ENCODE assay signal across 9 mouse cellular contexts in the genomic region with DNA sequence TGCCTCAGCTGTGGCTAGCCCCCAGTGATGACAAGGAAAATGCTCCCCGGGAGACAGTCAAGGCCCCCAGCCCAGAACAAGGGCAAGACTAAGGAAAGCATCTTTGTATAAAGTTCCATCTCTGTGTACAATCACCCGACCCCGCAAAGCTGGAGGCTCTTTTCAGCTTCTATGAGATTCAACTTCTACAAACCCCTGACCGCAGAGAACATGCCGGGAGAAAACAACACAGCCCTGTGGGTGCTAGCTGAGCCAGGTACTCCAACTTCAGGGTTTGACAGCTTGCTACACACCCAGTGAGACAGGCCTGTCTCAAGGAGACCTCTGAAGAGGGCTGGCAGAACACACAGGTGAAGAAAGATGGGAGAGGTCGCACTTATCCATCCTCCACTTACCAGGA.
DNase-seq lines count a peak whose midpoint lies in the region; ATAC-seq lines count a peak whose summit lies in the region.
"Had no signal": no experiment of that assay in that cellular context is flagged by ENCODE, and none has a peak within 500 bp of the region (broad histone marks: within the 10 kb centered on the region; RNA-seq: fewer than 3 reads in every experiment).

No protein-coding gene starts in this region.

- H3K27ac ChIP-seq in liver, embryonic 11.5 days (ENCODE audit: low read depth, low read length) = no peak overlapping the region
- no peak overlapping the region for H3K27ac ChIP-seq in forebrain, embryonic 14.5 days (ENCODE audit: low read depth, low read length)
- no peak overlapping the region for H3K27ac ChIP-seq in hindbrain, embryonic 16.5 days (ENCODE audit: low read depth, low read length)
- no peak overlapping the region for H3K27ac ChIP-seq in neural tube, embryonic 14.5 days (ENCODE audit: low read depth, low read length)
- H3K27ac ChIP-seq: liver, embryonic 13.5 days had no signal

- H3K4me1 ChIP-seq in liver, embryonic 11.5 days (replicated peaks; ENCODE audit: control insufficient read depth, insufficient read depth, low read length) = 0 out of 2 replicates have a peak, but pooled peaks cover 2% of the 10 kb centered on the region
- peaks cover 9% of the 10 kb centered on the region; the same call in 1 of the 2 replicates for H3K4me1 ChIP-seq in forebrain, embryonic 14.5 days (ENCODE audit: control insufficient read depth, insufficient read depth, low read length)
- peaks cover 25% of the 10 kb centered on the region for H3K4me1 ChIP-seq in hindbrain, embryonic 16.5 days (ENCODE audit: control insufficient read depth, insufficient read depth, low read depth, low read length)
- H3K4me1 ChIP-seq in neural tube, embryonic 14.5 days (ENCODE audit: control insufficient read depth, insufficient read depth, low read length) = peaks cover 14% of the 10 kb centered on the region
- H3K4me1 ChIP-seq: liver, embryonic 13.5 days had no signal

- H3K9ac ChIP-seq in liver, embryonic 11.5 days (ENCODE audit: low read depth, low read length) = no peak overlapping the region
- H3K9ac ChIP-seq in forebrain, embryonic 14.5 days (ENCODE audit: low read length) = peak overlapping the region; percentile 65
- H3K9ac ChIP-seq in hindbrain, embryonic 16.5 days (ENCODE audit: low read depth, low read length) = peak overlapping the region; percentile 74
- H3K9ac ChIP-seq in neural tube, embryonic 14.5 days (replicated peaks; ENCODE audit: low read depth, low read length) = no peak overlapping the region; the same call in 1 of the 2 replicates
- H3K9ac ChIP-seq: liver, embryonic 13.5 days had no signal

- no peaks in the 10 kb centered on the region for H3K36me3 ChIP-seq in liver, embryonic 11.5 days (ENCODE audit: control insufficient read depth, insufficient read depth, low read length)
- H3K36me3 ChIP-seq in forebrain, embryonic 14.5 days (ENCODE audit: control insufficient read depth, insufficient read depth, low read length) = no peaks in the 10 kb centered on the region
- no peaks in the 10 kb centered on the region for H3K36me3 ChIP-seq in hindbrain, embryonic 16.5 days (ENCODE audit: control insufficient read depth, insufficient read depth, low read length)
- H3K36me3 ChIP-seq in neural tube, embryonic 14.5 days (ENCODE audit: control insufficient read depth, insufficient read depth, low read length) = no peaks in the 10 kb centered on the region
- H3K36me3 ChIP-seq: liver, embryonic 13.5 days had no signal

- no peak for DNase-seq in liver, embryonic 11.5 days (ENCODE audit: low spot score)
- DNase-seq in liver = no peak
- no peak for DNase-seq in forebrain, embryonic 14.5 days (ENCODE audit: low spot score)
- DNase-seq in embryo, embryonic 11 days = no peak
- DNase-seq in adrenal gland, postnatal 25 days = no peak
- DNase-seq: liver, embryonic 13.5 days had no signal

- no peak for ATAC-seq in liver, embryonic 11.5 days (replicated peaks; ENCODE audit: low FRiP score)
- ATAC-seq in forebrain, embryonic 14.5 days = no peak
- no peak for ATAC-seq in hindbrain, embryonic 16.5 days
- ATAC-seq in neural tube, embryonic 14.5 days (ENCODE audit: low read depth) = no peak
- ATAC-seq in megakaryocyte-erythroid progenitor cell, adult 5-6 weeks (replicated peaks; ENCODE audit: low FRiP score, low TSS enrichment, poor library complexity, severe bottlenecking) = no peak

- 69% methylated on average over 6 of the region's 6 CpGs for WGBS in liver, embryonic 11.5 days
- 50% methylated on average over 6 of the region's 6 CpGs for WGBS in forebrain, embryonic 14.5 days
- 56% methylated on average over 6 of the region's 6 CpGs for WGBS in hindbrain, embryonic 16.5 days
- 67% methylated on average over 6 of the region's 6 CpGs for whole genome bisulfite sequencing in neural tube, embryonic 14.5 days

- no peaks in the 10 kb centered on the region for H3K9me3 ChIP-seq in liver, embryonic 11.5 days (ENCODE audit: control insufficient read depth, low read length)
- H3K9me3 ChIP-seq in forebrain, embryonic 14.5 days (replicated peaks; ENCODE audit: control insufficient read depth, low read length) = no peaks in the 10 kb centered on the region
- no peaks in the 10 kb centered on the region for H3K9me3 ChIP-seq in hindbrain, embryonic 16.5 days (ENCODE audit: control insufficient read depth, low read length)
- no peaks in the 10 kb centered on the region for H3K9me3 ChIP-seq in neural tube, embryonic 14.5 days (ENCODE audit: control insufficient read depth, low read length)
- H3K9me3 ChIP-seq: liver, embryonic 13.5 days had no signal

- H3K27me3 ChIP-seq in liver, embryonic 11.5 days (replicated peaks; ENCODE audit: control insufficient read depth, insufficient read depth, low read length) = no peaks in the 10 kb centered on the region
- H3K27me3 ChIP-seq in forebrain, embryonic 14.5 days (replicated peaks; ENCODE audit: control insufficient read depth, insufficient read depth, low read length) = no peaks in the 10 kb centered on the region
- H3K27me3 ChIP-seq in hindbrain, embryonic 16.5 days (replicated peaks; ENCODE audit: control insufficient read depth, insufficient read depth, low read length) = no peaks in the 10 kb centered on the region
- H3K27me3 ChIP-seq in neural tube, embryonic 14.5 days (ENCODE audit: control insufficient read depth, insufficient read depth, low read length) = no peaks in the 10 kb centered on the region
- H3K27me3 ChIP-seq: liver, embryonic 13.5 days had no signal

- peak overlapping the region; percentile 18 for H3K4me2 ChIP-seq in liver, embryonic 11.5 days
- peak overlapping the region; percentile 52 for H3K4me2 ChIP-seq in forebrain, embryonic 14.5 days (ENCODE audit: low read length)
- peak overlapping the region; percentile 72 for H3K4me2 ChIP-seq in hindbrain, embryonic 16.5 days (ENCODE audit: low read length)
- peak overlapping the region; percentile 47; the same call in 1 of the 2 replicates for H3K4me2 ChIP-seq in neural tube, embryonic 14.5 days (ENCODE audit: low read depth, low read length)

- H3K4me3 ChIP-seq in liver, embryonic 11.5 days (ENCODE audit: low read depth, low read length) = no peak overlapping the region
- peak overlapping the region; percentile 29 for H3K4me3 ChIP-seq in forebrain, embryonic 14.5 days (ENCODE audit: low read depth, low read length)
- peak overlapping the region; percentile 47 for H3K4me3 ChIP-seq in hindbrain, embryonic 16.5 days (ENCODE audit: low read length)
- no peak overlapping the region for H3K4me3 ChIP-seq in neural tube, embryonic 14.5 days (ENCODE audit: low read depth, low read length)
- H3K4me3 ChIP-seq: liver, embryonic 13.5 days had no signal

Comparison
In these comparisons a context has a peak if more than half of its experiments do, and no peak if none do; other contexts are left out.
1. H3K4me2 ChIP-seq: peak in every context shown above with its lines; median percentile 72 in hindbrain, embryonic 16.5 days; 52 in forebrain, embryonic 14.5 days; 47 in neural tube, embryonic 14.5 days; 18 in liver, embryonic 11.5 days.
2. H3K4me3 ChIP-seq: peak in forebrain, embryonic 14.5 days (single experiment) and hindbrain, embryonic 16.5 days (single experiment); none in liver, embryonic 11.5 days (single experiment) and neural tube, embryonic 14.5 days (single experiment).
3. H3K9ac ChIP-seq: peak in forebrain, embryonic 14.5 days (single experiment) and hindbrain, embryonic 16.5 days (single experiment); none in liver, embryonic 11.5 days (single experiment) and neural tube, embryonic 14.5 days (single experiment).